Mouse (Mus musculus): Measurements from ENCODE around the gene Lrfn2. TPM values are rescaled to one million over a fixed set of nuclear protein-coding genes. Genes with fewer than 3 reads are reported as not detected.

The Lrfn2 gene
- 1 to 10 TPM in 1 of 2 experiments, under 1 TPM in 1; 0.93 to 1.3 TPM for total RNA-seq (2021)
- long read RNA-seq, experiment 1 = 0 reads
- long read RNA-seq, experiment 2, partial matches to known transcripts = 0 of 1 reads
- long read RNA-seq, experiment 2, other reads (novel, unspliced or antisense) = 0 of 1 reads

DNA sequence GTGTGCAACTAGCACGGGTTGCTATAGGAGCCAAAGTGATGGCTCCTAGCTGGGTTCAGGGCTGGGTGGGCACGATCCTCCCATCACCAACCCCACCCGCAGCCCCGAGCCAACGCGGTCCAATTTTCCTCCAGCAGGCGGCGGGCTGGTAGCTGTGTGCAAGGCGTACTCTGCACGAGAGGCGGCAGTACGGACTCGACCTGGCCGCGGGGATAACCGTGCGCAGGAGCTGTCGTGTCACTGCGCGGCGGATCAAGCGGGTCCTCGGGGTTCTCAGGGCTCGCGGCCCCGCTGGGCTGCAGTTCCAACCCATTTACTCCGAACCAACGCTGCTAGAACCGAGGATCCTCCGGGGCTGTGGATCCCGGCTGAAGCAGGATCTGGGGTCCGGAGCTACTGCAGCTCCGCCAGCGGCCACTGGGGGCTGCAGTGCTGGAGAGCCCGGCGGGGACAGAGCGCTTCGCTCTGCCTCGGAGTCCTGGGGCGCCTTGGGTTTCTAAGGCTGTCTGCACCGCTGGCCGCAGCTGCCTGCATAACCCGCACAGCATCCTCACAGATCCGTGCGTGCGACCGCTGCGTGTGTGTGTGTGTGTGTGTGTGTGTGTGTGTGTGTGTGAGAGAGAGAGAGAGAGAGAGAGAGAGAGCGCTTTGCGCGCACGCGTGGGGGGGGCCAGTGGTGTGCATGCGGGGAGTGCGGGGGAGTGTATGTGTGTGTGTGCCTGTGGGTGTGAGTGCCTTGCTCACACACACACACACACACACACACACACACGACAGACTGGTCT lies at the start of gene Lrfn2:
Gene Lrfn2 (plus strand): TSS at position 759 of the 785 bp plus-strand sequence.
- peak; percentile 30 to 57 for DNase-seq (ENCODE audit: low spot score in 2 of 2)

GRCm38 (mm10) chr17:48887472-48888385 lies 44.5 kb upstream of the Lrfn2 start:
- no peak for DNase-seq (ENCODE audit: low spot score in 2 of 2)

DNA sequence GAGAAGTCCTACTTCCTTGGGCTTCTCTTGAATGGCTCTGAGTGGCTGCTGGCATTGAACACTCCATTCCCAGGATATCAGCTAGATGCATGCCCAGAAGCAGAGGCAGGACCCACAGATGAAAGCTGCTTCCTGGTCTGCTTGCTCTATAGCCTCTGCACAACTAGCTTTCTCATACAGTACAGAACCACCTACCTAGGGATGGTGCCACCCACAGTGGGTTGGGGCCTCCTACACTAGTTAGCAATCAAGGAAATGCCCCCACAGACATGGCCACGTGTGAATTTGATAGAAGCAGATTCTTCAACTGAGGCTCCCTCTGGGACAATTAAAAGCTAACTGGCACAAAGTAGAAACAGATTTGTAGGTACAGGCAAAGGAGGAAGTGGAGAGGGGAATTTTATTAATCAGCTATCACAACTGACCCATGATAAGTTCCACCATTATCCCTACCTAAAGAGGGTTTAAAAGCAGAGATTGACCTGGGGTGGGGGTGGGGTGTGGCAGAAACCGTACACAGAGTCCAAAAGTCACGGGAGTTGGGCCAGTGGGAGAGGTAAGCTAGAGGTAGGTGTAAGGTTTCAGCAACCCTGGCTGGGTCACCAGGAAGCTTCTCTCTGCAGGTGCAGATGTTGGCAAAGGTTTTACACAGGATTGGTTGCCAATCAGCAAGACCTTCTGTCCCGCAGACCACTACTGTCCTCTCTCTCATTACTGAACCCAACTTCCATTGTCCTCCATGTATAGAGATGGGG lies 26.7 kb upstream of the Lrfn2 start:
- DNase-seq (ENCODE audit: low spot score in 2 of 2) = no peak

- no peak for DNase-seq (ENCODE audit: low spot score in 2 of 2)
These were observed 18.7 kb upstream of the Lrfn2 start for GRCm38 (mm10) chr17:48913437-48913836.

DNA sequence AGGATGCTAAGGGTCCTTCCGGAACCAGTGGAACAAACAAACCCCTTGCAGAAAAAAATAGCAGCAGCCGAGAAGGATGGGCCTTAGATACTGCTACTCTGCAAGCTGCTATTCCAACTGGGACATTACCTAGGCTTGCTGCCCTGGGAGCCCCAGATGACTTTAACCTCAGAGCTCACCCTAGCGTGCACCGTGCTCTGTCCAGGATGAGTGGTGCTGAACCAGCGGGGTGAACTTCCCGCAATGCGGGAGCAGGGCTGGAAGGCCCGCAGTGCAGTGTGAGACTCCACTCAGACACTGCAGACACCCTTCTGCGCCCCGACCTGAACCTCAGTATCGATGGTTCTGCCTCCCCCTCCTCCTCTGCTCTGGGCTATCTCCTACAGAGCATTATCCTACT lies 14.8 kb upstream of the Lrfn2 start:
- DNase-seq (ENCODE audit: low spot score in 2 of 2) = no peak

- DNase-seq (ENCODE audit: low spot score in 2 of 2) = no peak
These were observed 13.7 kb upstream of the Lrfn2 start for GRCm38 (mm10) chr17:48918458-48918857.

DNA sequence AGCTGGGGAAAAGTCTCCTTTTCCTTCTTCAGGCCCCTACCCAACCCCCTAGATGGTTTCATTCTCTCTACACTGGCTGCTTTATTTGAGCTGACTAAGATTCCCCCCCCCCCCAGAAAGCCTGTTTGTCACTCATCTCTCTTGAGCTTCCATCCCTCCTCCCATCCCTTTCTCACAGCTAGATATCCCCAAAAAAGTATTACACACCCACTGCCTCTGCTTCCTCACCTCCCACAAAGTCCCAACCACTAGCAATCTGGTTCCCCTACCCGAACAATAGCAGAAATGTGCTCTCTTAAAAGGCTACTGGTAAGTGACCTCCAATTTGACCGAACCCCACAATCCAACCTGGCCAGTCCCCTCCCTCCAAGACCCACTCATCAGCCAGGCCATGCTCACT lies 9.3 kb upstream of the Lrfn2 start:
- DNase-seq (ENCODE audit: low spot score in 2 of 2) = no peak

DNA sequence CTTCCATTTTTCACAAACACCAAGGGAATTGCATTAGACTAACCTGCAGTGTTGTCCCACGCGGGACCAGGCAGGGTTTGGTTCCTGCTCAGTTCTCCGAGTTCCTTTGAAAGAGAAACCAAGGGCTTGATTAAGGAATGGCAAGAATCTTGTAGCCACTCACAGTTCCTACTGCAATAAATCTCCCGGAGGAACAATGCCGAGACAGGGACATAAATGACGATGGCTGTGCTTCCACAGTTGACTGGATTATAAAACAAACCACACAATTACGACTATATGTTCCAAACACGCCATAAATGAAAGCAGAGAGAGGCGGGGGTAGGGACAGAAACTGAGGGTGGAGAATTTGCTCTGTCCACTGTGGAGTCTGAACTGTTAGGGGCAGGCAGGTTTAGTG lies 6.8 kb upstream of the Lrfn2 start:
- DNase-seq (ENCODE audit: low spot score in 2 of 2) = no peak

- no peak for DNase-seq (ENCODE audit: low spot score in 2 of 2)
These were observed 1.2 kb upstream of the Lrfn2 start for GRCm38 (mm10) chr17:48930994-48931393.

- DNase-seq (ENCODE audit: low spot score in 2 of 2) = no peak
These were observed 277 bp downstream of the Lrfn2 start for GRCm38 (mm10) chr17:48932406-48932906.

- no peak for DNase-seq (ENCODE audit: low spot score in 2 of 2)
These were observed 737 bp downstream of the Lrfn2 start for GRCm38 (mm10) chr17:48932916-48933315.

DNA sequence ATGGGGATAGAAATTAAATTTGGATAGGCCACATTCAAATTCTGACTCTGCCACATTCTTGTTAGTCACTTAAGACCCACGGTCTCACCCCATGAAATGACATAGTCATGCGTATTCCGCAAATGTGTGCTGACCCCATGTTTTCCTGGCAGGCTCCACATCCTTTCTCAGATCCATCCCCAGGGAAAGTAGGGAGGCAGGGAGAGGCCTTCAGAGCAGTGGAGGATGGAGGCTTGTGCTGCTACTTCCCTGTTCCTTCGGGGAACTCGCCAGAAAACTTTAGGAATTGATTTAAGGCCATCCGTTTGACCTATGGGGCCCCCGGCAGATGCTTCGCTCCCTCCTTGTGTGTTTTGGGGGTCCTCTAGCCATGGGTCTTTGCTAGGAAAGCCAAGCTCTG lies 3.0 kb downstream of the Lrfn2 start:
- DNase-seq (ENCODE audit: low spot score in 2 of 2) = no peak

GRCm38 (mm10) chr17:48936445-48937141 lies 4.4 kb downstream of the Lrfn2 start:
- no peak for DNase-seq (ENCODE audit: low spot score in 2 of 2)

DNA sequence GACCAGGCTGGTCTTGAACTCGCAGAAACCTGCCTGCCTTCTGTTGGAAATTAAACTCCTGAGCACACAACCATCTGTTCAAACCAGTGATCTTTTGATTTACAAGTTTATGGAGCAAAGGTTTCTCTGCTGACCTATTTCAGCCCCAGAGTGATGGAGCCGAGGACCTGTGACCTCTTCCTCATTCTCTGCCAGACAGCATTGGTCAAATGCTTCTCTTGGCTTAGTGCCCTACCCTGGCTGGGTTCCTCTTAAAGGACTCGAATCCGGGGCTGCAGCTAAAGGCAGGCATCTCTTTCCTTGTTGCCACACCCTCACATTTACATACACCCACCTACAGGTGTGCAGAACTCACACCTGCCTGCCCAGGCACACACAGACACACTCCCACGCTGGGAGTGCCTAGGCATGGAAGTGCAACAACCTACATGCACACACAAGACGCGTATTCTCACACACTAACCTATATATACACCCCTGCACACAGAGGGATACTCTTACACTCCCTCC lies 6.6 kb downstream of the Lrfn2 start:
- DNase-seq (ENCODE audit: low spot score in 2 of 2) = no peak

DNA sequence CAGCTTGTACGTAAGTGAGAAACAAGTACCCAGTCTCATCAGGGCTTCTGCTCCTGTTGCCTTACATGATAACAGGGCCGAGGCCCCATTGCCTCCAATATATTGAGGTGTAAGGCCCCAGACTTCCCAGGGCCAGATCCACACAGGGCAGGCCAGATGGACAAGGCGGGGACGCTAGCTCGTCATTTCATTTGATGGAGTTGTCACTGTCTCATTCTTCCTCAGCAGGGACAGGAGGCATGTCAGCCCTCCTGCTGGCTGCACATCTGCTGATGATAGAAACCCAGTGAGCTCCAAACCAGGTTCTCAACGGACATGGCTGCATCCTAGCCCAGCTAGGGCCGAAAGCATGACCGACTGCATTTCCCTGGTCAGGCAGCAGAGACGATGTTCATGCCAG lies 14.1 kb downstream of the Lrfn2 start:
- DNase-seq (ENCODE audit: low spot score in 2 of 2) = no peak

- no peak for DNase-seq (ENCODE audit: low spot score in 2 of 2)
These were observed 14.6 kb downstream of the Lrfn2 start for GRCm38 (mm10) chr17:48946765-48947164.

GRCm38 (mm10) chr17:48951250-48951649 lies 19.1 kb downstream of the Lrfn2 start:
- no peak for DNase-seq (ENCODE audit: low spot score in 2 of 2)

DNA sequence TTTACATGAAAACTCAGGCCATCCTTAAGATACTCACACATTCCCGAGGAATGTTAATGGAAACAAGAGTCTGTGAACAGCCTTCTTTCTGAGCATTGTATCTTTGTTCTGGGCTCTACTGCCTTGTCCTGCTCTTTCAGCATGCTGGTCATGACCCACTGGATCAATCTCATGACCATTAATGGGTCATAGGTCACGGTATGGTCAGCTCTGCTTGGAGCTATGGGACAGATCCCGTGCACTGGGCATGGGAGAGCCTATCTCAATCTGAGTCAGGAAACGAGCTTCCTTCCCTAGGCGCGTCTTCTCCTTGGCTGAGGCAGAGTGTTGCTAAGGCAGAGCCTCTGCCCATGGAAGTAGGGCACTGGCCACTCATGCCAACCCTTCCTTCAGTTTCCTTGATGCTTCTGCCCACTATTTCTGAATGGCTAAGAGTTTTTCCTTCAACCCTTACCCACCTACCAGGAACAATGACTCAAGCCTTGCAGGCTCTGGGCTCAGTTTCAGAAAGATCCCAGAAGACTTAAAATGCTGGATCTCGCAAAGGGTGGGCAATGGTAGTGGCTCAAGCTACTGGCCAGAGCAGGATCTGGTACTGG lies 24.0 kb downstream of the Lrfn2 start:
- no peak for DNase-seq (ENCODE audit: low spot score in 2 of 2)

GRCm38 (mm10) chr17:48960161-48960698 lies 28.1 kb downstream of the Lrfn2 start:
- peak in 1 of 2 experiments; percentile 23 for DNase-seq (ENCODE audit: low spot score in 2 of 2)
